Mouse (Mus musculus): ENCODE measurements at regions not wholly inside any gene's neighbourhood (a gene's known extent, or its start where the extent isn't known, plus 50 kb on each side); places are given as distances from the start of the nearest gene placed in this dataset.

DNA sequence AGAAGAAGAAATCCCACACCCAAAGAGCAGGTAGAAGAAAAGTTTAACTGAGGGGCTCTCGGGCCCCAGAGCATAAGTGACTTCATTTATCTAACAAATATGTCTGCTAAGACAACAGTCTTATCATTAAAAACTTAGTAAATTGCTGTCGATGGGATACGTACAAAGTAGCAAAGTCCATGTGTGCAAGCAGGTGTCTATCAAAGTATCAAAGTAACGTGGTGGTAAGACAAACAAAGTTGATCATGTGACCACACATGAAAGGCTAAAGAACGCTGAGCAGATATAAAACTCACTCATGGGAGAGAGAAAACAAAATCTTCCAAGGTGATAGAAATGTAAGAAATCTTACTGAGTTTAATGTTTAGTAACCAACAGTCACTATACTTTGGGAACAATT lies 191.3 kb downstream of the Ifng start:
- TF ChIP-seq POLR2AphosphoS5 (IDR thresholded peaks at IDR 0.05; ENCODE audit: insufficient replicate concordance, low read depth, low read length) (no peak), CTCF (IDR thresholded peaks at IDR 0.05; ENCODE audit: low read depth, low read length) (no peak), TAL1 (conservative IDR thresholded peaks at IDR 0.05; ENCODE audit: low read depth, low read length) (no peak), GATA1 (IDR thresholded peaks at IDR 0.05; ENCODE audit: borderline replicate concordance, low read length) (no peak)

Data from G1E (cell line).